Mouse (Mus musculus): ENCODE results near the gene Hint3. TPM values are rescaled to one million over a fixed set of nuclear protein-coding genes. Genes with fewer than 3 reads are reported as not detected.

Hint3 gene
- polyA plus RNA-seq, 1 experiment from 2014 or later = 22.8 TPM

- no peak overlapping the region for H3K9ac ChIP-seq (ENCODE audit: low read depth, low read length)
- no peak for ATAC-seq (ENCODE audit: low read depth)
- H3K4me2 ChIP-seq (ENCODE audit: low read depth, low read length) = no peak overlapping the region
- no peaks in the 10 kb centered on the region for H3K27me3 ChIP-seq (replicated peaks; ENCODE audit: control insufficient read depth, insufficient read depth, low read length)
- no peak overlapping the region for H3K27ac ChIP-seq (replicated peaks; ENCODE audit: low read depth, low read length)
- H3K36me3 ChIP-seq (ENCODE audit: control insufficient read depth, insufficient read depth, low read length) = peaks cover 16% of the 10 kb centered on the region
- no peaks in the 10 kb centered on the region for H3K9me3 ChIP-seq (ENCODE audit: control insufficient read depth, low read length)
- no peak overlapping the region for H3K4me3 ChIP-seq (ENCODE audit: low read depth, low read length)
- no peak for DNase-seq (ENCODE audit: low spot score)
- WGBS = 94% methylated on average over 5 of the region's 5 CpGs
- H3K4me1 ChIP-seq (ENCODE audit: control insufficient read depth, insufficient read depth, low read length) = no peaks in the 10 kb centered on the region
Observed at GRCm38 (mm10) chr10:30577670-30578280, 51.7 kb downstream of the Hint3 start.

GRCm38 (mm10) chr10:30566364-30566763 lies 63.1 kb downstream of the Hint3 start:
- no peaks in the 10 kb centered on the region for H3K27me3 ChIP-seq (replicated peaks; ENCODE audit: control insufficient read depth, insufficient read depth, low read length)

GRCm38 (mm10) chr10:30564651-30565050 lies 64.8 kb downstream of the Hint3 start:
- 90% methylated on average over 3 of the region's 3 CpGs for WGBS
- H3K27me3 ChIP-seq (replicated peaks; ENCODE audit: control insufficient read depth, insufficient read depth, low read length) = no peaks in the 10 kb centered on the region
- no peak overlapping the region for H3K27ac ChIP-seq (replicated peaks; ENCODE audit: low read depth, low read length)
- H3K36me3 ChIP-seq (ENCODE audit: control insufficient read depth, insufficient read depth, low read length) = peaks cover 40% of the 10 kb centered on the region
- DNase-seq (ENCODE audit: low spot score) (no peak), ATAC-seq (ENCODE audit: low read depth) (no peak)
- H3K9ac ChIP-seq (ENCODE audit: low read depth, low read length) = no peak overlapping the region
- H3K9me3 ChIP-seq (ENCODE audit: control insufficient read depth, low read length) = no peaks in the 10 kb centered on the region
- no peak overlapping the region for H3K4me2 ChIP-seq (ENCODE audit: low read depth, low read length)
- no peaks in the 10 kb centered on the region for H3K4me1 ChIP-seq (ENCODE audit: control insufficient read depth, insufficient read depth, low read length)
- no peak overlapping the region for H3K4me3 ChIP-seq (ENCODE audit: low read depth, low read length)

More at GRCm38 (mm10) chr10:30566364-30566763, 63.1 kb downstream of the Hint3 start:
- H3K4me1 ChIP-seq (ENCODE audit: control insufficient read depth, insufficient read depth, low read length) = no peaks in the 10 kb centered on the region
- DNase-seq (ENCODE audit: low spot score) (no peak), ATAC-seq (ENCODE audit: low read depth) (no peak)
- no peak overlapping the region for H3K27ac ChIP-seq (replicated peaks; ENCODE audit: low read depth, low read length)
- H3K4me2 ChIP-seq (ENCODE audit: low read depth, low read length) = no peak overlapping the region
- H3K4me3 ChIP-seq (ENCODE audit: low read depth, low read length) = no peak overlapping the region
- H3K36me3 ChIP-seq (ENCODE audit: control insufficient read depth, insufficient read depth, low read length) = peaks cover 25% of the 10 kb centered on the region
- H3K9ac ChIP-seq (ENCODE audit: low read depth, low read length) = no peak overlapping the region
- H3K9me3 ChIP-seq (ENCODE audit: control insufficient read depth, low read length) = no peaks in the 10 kb centered on the region

Other genes starting within 250 kb of the Hint3 start
- 21.9 and 22.5 TPM in 2 replicates for gene Trmt11, start 28.9 kb downstream of the Hint3 start, polyA plus RNA-seq (2014; fragmentation: Nextera tagmentation; extraction: Ambion mirVana)
- gene Ncoa7, start 173.7 kb upstream of the Hint3 start, polyA plus RNA-seq (2014; fragmentation: Nextera tagmentation; extraction: Ambion mirVana) = 10.6 TPM in 2 replicates
- 4.6 and 5.4 TPM in 2 replicates for gene Hey2, start 213.2 kb upstream of the Hint3 start, polyA plus RNA-seq (2014; fragmentation: Nextera tagmentation; extraction: Ambion mirVana)

All from embryonic facial prominence, embryonic 14.5 days (tissue).